Mouse (Mus musculus) megakaryocyte, adult 5-6 weeks (primary cell): Measurements from ENCODE around the gene Mcoln2. TPM values are rescaled to one million over a fixed set of nuclear protein-coding genes. Genes with fewer than 3 reads are reported as not detected.

Experiments
- ATAC-seq: 2 replicates; pipeline ENCODE4 v1.8.0; 2016; ENCODE audit warnings: mild to moderate bottlenecking, inconsistent platforms; ENCODE audit not compliant: poor library complexity, severe bottlenecking
- total RNA-seq, 2 experiments: library from RNA; stranded (forward) in 1 of 2; stranded (reverse) in 1 of 2; fragments of 153-499, 151-499 nt in 1 of 2; fragments of 221-1000, 200-1000 nt in 1 of 2; gene quantifications; 2 replicates each; pipeline versions ENCODE4 v1.2.3 to v1.2.4; 2015 to 2017

The Mcoln2 gene
- total RNA-seq, 2 experiments from 2014 or later = 0.47 to 2.2 TPM

DNA sequence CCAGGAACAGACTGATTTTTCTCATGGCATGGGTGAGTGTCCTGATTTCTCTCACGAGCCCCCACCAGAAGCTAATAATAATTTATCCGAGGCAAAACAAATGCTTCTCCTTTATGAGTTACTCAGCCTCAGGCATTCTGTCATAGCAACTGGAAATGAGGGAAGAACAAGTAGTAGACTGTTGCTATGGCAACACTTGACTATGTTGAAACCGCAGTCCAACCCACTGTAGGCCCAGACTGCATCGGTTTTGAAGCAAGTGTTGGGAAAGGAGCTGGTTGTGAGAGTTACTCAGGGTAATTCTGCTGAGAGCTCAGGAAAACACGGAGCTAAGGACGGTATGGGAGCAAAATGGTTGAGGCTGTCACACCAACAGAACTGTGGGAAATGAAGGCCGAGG, 7.1 kb upstream of the Mcoln2 start:
- peak; percentile 51; the same call in 1 of the 2 replicates for ATAC-seq

DNA sequence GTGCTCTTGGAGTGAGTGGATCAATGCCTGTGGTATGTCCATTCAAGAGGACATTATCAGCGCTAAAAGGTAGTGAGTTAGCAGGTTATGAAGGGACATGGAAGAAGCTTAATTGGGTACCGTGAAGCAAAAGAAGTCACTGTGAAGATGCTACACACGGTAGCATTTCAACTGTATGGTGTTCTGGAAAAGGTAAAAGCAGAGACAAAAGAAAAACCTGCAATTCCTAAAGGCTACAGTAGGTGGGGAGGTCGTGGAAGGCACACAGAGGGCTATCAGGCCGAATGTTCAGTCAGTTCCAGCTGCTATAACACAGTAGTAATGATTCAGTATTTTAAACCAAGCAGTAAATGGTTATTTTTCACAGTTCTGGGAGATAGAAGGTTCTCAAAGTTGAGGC, 4.1 kb upstream of the Mcoln2 start:
- ATAC-seq = no peak

DNA sequence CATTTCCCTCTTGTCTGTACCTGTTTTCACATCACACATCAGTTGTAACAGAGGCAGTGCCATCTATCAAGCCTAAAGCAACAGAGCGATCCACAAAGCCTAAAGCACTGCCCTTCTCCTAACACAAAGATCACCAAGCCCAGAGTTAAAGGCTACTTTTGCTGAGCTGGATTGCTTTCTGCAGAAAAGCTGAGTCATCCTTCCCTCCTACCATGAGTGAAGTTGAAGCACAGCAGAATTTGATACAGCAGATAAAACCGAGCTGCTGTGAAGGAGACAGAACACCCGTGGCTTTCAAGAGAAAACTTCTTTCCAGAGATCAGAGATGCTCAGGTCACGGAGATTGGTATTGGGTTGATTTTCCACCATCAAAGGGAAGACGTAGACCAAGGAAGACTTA, 3.5 kb upstream of the Mcoln2 start:
- no peak for ATAC-seq

DNA sequence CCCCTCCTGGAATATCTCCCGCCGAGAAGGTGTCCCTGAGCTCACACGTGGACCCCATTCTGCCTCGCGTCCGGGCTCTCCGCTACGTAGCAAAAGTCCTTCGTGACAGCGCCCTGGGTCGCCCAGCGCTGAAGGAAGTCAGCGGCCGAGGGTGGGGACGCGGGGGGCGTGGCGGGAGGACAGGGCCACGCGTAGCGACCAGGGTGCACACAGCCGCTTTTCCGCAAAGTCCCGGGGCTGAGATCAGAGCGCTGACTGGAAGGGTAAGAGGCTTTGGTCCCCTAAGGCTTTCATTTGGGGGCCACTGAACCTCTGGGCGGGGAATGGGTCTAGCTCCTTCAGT, 396 bp downstream of the Mcoln2 start:
- peak; percentile 87 for ATAC-seq

DNA sequence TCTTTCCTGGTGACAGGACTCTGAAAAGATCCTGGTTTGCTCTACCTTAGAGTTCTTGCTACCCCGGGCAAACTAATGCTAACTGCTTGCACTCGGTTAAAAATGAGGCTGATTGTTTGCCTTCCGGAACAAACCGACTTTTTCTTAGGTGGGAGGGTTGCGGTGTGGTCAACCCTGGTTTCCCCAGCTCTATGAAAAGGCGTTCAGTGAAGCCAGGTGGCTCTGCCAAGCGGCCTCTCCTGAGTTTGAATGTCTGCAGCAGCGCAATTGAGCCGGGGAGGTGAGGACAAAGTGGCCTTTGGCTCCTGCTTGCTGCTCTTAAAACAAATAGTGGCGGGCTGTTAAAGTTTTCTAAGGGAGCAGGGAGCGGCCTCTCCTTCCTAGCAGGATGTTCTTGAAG, 927 bp downstream of the Mcoln2 start:
- peak; percentile 19 for ATAC-seq

DNA sequence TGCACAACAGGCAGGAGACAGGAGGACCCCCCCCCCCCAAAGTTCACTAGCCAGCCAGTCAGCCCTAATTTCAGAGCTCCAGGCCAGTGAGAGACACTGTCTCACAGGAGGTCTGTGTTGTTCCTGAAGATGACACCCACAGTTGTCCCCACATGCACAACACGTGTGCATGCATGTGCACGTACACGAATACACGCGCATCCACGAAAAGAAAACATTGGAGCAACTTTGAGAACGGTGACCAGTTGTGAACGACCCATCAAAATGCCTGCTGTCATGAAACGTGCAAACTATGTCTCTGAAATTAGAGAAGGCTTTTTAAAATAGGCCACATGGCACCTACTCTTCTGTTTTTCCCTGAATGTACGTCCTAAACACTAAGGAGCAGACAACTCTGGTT, 1.7 kb downstream of the Mcoln2 start:
- ATAC-seq = no peak

DNA sequence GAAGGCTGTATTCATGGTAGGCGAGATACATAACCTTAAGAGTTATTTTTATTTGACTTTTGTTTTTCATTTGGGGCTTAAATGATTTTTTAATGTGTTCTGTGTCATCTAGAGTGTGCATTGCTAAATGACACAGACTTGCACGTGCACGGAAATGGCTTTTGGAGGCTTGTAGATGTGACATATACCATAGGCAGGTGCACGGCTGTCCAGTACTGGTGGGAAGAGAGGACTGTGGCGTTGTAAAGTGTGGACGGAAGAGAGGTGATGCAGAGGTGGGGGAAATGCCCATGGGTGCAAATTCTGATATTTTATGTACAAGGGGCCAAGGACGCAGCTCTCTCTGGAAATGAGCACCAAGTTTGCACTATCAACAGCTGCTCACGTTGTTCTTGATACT, 2.1 kb downstream of the Mcoln2 start:
- no peak for ATAC-seq

DNA sequence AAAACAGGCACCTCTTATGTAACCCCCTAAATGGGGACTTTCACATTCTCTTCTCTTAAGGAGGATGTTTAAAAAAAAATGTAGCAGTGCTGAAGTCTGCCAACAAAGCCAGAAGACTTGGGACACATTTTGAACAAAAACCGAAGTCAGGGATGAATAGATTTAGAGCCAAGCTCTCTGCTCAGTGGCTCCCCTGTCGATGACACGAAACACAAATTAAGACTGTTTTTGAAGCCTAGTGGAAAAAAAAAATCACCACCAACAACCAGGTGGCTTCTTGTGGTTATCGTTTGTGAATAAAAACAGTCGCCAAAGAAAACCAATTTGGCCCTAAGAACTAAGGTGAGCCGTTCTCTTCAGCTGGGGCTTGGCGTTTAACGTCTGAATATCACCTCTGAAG, 2.7 kb downstream of the Mcoln2 start:
- no peak for ATAC-seq

DNA sequence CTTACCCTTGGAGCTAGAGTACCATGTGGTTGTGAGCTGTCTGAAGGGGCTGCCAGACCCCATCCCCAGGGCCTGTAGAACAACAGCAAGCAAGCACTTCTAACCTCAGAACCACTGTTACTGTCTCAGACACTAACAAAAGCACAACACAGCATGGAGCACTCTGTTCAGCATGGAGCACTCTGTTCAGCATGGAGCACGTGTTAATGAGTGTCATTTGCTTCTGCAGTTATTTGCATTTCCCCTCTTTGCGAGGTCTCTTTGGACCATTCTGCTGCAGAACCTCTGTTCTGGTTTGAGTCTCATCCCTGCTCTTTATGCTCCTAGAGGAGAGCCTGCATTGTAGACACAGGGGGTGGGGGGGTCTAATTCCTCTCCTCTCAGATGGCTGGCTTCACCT, 3.3 kb downstream of the Mcoln2 start:
- ATAC-seq = no peak

DNA sequence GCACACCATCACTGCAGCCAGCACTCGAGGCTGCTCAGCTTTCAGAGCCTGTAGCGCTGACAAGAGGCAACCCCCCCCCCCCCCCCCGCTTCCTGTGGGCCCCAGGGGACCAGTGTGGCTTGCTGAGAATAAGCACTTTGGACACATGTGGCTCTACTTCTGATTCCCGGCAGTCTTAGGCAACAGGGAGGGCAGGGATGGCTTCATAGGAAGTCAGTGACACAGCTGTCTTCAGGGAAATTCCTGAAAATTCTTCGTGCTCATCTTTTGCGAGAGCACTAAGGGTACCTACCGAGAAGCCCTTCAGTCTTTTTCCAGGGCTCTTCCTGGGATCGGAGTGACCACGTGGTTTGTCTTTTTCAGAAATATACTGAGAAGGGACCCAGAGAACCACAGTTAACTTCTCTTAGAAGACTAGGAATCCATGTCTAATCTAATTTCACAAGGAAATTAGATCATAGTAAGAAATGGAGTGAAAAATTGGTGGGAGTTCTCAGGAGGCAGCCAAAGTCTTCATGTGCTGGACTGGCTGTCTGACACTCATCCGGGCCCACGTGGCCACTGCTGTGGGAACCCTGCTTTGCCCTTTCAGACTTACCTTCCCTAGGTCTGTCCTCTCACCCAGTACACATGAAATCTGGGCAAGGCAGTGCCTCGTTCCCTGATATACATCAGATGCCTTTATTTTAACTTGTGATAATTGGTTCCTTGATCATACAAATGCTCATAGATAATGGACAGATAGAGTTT, 4.4 kb downstream of the Mcoln2 start:
- no peak for ATAC-seq

DNA sequence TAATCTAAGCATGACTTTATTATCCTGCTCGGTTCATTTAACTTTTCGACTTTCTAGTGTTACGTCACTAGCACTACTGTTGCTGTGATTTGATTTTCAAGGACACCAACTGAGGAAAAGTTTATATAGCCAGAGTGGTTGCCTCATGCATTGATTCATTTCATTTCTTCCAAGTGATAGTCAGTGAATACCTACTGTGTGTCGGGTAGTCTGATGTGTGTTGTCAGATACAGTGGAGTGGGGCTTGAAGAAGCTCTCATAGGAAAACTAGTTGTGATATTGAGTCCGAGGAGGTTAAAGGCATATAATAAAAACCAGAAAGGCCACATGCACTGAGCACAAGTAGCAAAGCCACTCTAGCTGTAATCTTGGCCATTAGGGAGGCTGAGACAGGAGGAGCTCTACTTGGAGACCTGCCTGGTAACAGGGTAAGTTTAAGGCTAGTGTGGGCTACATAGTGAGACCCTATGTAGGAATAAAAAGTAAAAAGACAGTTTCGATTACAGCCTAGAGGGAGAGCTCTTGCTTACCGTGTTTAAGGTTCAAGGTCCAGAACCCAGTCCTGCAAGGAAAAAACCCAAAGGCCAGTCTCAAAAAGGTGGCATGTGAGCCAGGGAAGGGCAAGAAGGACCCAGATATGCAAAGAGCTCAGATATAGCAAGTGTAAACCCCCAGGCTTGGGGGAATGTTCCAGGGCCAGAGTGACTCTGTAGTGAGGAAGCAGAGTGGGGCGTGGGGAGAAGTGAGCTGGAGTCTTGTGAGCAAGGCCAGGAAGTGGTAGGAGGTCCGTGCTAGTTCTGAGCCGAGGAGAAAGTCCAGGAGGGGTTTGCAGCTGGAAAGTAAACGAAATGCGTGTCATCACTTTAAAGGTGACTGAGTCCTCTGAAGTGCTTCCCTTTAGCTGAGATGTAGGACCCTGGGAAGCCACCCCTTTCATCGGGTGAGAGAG, 6.3 kb downstream of the Mcoln2 start:
- ATAC-seq = peak; percentile 59

DNA sequence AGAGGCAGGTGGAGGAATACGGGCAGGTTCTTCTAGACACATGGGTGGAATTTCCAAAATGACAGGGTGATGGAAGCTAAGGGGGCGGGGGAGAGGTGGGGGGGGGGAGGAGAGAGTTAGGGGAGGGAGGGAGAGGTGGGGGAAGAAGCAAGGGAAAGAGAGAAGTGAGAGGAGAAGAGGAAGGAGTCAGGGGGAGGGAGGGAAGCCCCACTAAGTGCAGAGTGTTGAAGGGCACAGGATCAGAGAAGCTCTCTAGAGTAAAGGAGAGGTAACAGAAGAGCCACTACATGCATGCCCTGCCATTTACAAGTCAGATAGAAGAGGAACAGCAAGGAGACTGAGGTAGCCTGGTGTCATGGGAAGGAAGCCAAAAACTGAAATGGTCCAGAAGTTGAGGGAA, 7.2 kb downstream of the Mcoln2 start:
- ATAC-seq = peak; percentile 26; the same call in 1 of the 2 replicates

DNA sequence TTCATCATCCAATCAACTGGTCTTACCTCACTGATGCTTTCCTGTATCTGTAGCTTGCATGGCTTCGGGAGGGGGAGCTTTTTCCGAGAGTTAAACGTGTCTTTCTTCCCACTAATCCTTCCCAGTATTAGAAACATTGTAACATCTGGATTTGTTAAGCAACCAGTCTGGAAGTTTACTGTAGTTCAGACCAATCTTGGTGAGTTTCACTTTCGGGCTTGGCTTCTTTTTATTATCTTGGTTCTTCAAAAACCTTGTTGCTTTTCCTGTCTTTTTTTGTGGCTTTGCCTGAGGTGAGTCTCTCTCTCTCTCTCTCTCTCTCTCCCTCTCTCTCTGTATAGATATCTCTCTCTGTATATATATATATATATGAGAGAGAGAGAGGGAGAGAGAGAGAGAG, 8.4 kb downstream of the Mcoln2 start:
- no peak for ATAC-seq

DNA sequence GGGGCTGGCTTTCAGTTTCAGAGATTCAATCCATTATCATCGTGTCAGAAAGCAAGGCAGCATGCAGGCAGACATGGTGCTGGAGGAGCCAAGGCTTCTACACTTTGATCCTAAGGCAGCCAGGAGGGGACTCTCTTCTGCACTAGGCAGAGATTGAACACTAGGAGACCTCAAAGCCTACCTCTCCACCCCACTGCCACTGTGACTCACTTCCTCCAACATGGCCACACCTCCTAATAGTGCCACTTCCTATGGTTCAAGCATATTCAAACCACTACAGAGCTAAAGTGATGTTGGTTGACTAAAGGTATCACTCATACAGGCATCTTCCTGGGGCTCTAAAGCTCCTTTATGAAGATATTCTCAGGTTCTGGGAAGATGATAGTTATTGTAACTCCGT, 9.7 kb downstream of the Mcoln2 start:
- ATAC-seq = peak; percentile 71

DNA sequence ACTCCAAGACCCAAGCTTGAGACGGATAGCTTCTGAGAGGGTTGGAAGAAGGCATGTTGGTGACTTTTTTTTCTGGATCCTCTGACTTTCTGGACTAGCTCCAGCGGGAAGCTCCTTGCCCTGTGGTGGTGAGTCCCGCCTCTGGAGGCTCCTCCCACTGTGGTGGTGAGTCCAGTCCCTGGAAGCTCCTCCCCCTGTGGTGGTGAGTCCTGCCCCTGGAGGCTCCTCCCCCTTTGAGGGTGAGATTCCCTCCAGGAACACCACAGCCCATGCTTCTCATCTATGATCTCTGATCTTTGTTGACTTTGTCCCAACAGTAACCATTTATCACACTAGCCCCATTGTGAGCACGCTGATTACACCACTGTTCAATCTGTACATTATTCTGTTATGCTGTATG, 12.6 kb downstream of the Mcoln2 start:
- no peak for ATAC-seq

DNA sequence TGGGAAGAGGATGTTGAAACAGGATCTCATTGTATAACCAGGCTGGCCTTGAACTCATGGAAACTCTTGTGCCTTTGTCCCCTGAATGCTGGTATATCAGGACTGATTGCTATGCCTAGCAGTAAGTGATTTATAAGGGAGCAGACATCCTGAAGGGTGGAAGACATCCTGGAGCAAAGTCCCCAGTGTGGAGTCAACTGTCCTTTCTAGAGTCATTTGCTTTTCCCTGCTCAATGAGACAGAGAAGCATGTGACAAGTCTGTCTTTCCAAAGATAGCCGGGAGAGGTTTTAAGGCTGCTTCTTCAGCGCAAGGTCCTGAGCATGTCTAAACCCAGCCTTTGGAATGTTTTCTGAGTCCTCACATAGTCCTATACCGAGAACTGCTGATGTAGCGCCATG, 19.7 kb downstream of the Mcoln2 start:
- ATAC-seq = no peak

DNA sequence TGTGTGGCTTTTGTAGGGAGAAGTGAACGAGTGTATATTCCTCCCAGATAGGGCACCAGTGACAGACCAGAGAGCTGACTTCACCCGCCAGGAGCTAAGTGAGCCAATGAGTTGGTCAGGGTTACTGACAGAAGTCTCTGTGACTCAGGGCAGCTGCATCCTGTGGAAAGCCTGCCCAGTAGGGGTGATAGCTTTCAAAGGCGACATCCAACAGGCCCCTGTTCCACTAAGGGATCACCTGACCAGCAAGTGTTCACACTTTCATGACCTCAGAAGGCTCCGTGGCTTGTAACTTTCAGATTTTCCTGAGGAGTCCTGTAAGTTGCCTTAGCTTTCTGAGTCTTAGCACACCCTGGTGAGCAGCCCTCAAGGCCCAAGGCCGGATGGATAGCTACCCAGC, 23.4 kb downstream of the Mcoln2 start:
- ATAC-seq = no peak

DNA sequence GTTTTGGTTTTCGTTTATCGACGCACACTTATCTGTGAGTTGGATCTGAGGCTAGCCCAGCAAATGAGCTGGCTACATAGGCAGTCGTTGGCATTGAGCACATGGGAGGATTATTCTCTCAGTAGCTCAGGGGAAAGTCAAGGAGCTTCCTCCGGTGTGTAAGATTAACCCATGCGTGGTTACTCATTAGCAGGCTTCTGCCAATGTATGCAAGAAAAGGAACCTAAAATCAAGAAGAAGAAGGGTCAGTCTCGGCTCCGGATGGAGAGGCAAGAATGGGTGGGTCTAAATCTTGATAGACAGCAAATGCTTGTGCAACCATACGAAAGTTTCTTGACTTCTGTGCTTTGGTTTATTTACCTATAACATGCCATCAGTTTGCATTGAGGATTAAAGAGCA, 24.6 kb downstream of the Mcoln2 start:
- ATAC-seq = no peak

DNA sequence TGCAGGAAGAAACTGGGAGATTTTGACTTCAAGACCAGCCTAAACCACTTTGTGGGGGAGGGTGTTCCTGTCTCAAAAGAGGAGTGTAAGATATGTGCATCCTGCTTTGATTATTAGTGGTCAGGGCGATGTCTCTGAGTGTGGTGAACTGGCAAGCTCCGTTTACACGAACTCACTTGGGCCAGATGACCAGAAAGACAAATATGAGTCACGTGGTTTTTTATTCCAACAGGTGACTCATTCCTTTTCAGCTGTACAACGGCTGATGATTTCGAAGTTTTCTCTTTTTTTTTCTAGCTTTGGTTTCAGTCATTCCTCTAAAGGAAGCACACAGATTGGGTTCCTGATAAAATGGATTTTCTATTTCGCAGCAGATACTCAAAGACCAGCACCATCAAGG, 27.7 kb downstream of the Mcoln2 start:
- no peak for ATAC-seq

DNA sequence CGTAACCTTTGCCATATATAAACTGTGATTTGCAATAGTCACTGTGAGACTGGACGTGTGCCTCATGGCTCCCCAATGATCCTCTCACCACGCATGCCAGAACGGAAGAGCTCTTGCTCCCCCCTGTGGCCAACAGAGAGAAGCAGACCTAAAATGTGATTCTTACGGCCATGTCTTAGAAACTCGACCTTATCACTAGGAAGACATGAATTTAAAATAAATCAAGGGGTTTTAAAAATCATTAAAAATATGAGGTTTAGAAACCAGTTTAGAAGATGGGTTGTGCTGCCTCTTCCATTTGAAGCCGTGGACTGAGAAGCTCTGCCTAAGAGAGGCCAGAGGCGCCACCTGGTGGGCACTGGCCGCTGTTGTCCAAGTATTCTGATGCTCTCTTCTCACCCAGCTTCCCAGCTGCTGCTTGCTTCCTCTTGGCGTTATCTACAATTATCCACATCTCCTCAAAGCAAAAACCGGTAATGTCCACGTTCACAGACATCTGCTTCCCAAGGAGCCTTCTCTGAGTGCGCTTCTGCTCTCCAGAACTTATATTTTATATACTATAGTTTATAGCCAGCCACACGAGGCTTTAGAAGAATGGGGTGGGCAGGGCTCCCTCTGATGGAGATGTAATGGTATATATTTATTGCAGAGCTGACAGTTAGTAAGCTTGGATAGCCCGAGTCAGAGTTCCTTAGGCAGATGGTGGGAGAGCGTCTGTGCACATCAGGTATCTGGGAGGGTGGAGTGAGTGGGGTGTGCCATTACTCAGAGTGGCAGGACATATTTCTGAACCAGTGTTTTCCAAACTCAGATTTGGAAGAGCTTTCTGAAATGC, 28.3 kb downstream of the Mcoln2 start:
- ATAC-seq = peak; percentile 91

DNA sequence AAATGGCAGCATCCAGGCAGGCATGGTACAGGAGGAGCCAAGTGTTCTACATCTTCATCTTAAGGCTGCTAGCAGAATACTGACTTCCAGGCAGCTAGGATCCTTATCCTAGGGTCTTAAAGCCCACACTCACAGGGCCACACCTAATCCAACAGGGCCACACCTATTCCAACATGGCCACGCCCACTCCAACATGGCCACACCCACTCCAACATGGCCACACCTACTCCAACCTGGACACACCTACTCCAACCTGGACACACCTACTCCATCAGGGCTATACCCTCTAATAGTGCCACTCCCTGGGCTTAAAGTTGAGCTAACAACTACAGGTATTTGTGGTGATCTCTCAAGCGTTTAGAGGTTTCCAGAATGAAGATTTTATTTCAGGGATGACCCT, 30.7 kb downstream of the Mcoln2 start:
- no peak for ATAC-seq
